Mouse (Mus musculus) ES-E14 (cell line): ENCODE results near the gene Duox2. TPM values are rescaled to one million over a fixed set of nuclear protein-coding genes. Genes with fewer than 3 reads are reported as not detected.
A peak's percentile ranks its signal among the peaks of the same experiment; 100 is the strongest.

Source experiments
- DNase-seq: peaks from one replicate; pipeline ENCODE4 v3.0.0-alpha.2; 2013; ENCODE audit warnings: low read depth, low spot score
- H3K27ac ChIP-seq: 2 replicates; pipeline ENCODE4 v1.5.1; 2012; ENCODE audit warnings: low read depth, mild to moderate bottlenecking, low read length, moderate library complexity, mixed read lengths; ENCODE audit not compliant: poor library complexity, insufficient read depth, severe bottlenecking
- H3K36me3 ChIP-seq: 2 replicates; pipeline ENCODE4 v1.6.1; 2012; ENCODE audit warnings: mild to moderate bottlenecking, low read length, moderate library complexity, mixed read lengths; ENCODE audit not compliant: control insufficient read depth, poor library complexity, insufficient read depth, severe bottlenecking
- H3K4me1 ChIP-seq, 2 experiments: fragments of 150-350 bp in 1 of 2; sonication (generic) in 1 of 2; 2 replicates each; pipeline ENCODE4 v1.6.1; 2012; ENCODE audit warnings: low read length in 2 of 2, mild to moderate bottlenecking in 1 of 2, mixed read lengths in 1 of 2; ENCODE audit not compliant: control insufficient read depth in 2 of 2, insufficient read depth in 2 of 2, poor library complexity in 1 of 2
- H3K4me3 ChIP-seq, 2 experiments: fragments of 150-350 bp in 1 of 2; sonication (generic) in 1 of 2; 2 replicates each; pipeline ENCODE4 v1.5.1; 2012; ENCODE audit warnings: low read length in 2 of 2, low read depth in 1 of 2, mild to moderate bottlenecking in 1 of 2, mixed read lengths in 1 of 2; ENCODE audit not compliant: insufficient read depth in 1 of 2, poor library complexity in 1 of 2, severe bottlenecking in 1 of 2
- H3K9ac ChIP-seq: 2 replicates; pipeline ENCODE4 v1.6.1; 2012; ENCODE audit warnings: low read depth, mild to moderate bottlenecking, low read length, mixed read lengths; ENCODE audit not compliant: poor library complexity, insufficient read depth, severe bottlenecking
- H3K9me3 ChIP-seq: fragments of 150-350 bp; sonication (generic); 2 replicates; pipeline ENCODE4 v1.6.1; 2012; ENCODE audit warnings: low read depth, mild to moderate bottlenecking, low read length; ENCODE audit not compliant: control insufficient read depth, insufficient read depth
- CHD2 ChIP-seq: IDR thresholded peaks from 2 replicates; pipeline ENCODE4 v1.6.1; 2014; ENCODE audit warnings: mild to moderate bottlenecking, low read depth, low read length, inconsistent platforms
- HCFC1 ChIP-seq: IDR thresholded peaks from 2 replicates; pipeline ENCODE4 v1.6.1; 2012; ENCODE audit warnings: low read length, inconsistent platforms, borderline replicate concordance; ENCODE audit not compliant: insufficient read depth
- MAFK ChIP-seq: IDR thresholded peaks from 2 replicates; pipeline ENCODE4 v1.6.1; 2014; ENCODE audit warnings: mild to moderate bottlenecking, low read depth, low read length, inconsistent platforms; ENCODE audit not compliant: insufficient read depth
- ZC3H11A ChIP-seq: IDR thresholded peaks from 2 replicates; pipeline ENCODE4 v1.6.1; 2012; ENCODE audit warnings: low read depth, mild to moderate bottlenecking, inconsistent platforms, low read length, borderline replicate concordance
- ZNF384 ChIP-seq: IDR thresholded peaks from 2 replicates; pipeline ENCODE4 v1.6.1; 2012; ENCODE audit warnings: low read depth, low read length, inconsistent platforms
- in situ Hi-C, 2 experiments: fragments of 600-800 bp; cut with MboI; formaldehyde crosslinking; loops; one replicate each; pipeline ENCODE4 v1.15.1; 2025; ENCODE audit warnings: low sequenced_read_pairs in 2 of 2, inconsistent platforms in 1 of 2; ENCODE audit not compliant: unreplicated experiment in 2 of 2
- total RNA-seq: library from RNA; depleted of rRNA; stranded (reverse); fragments of 300-350 nt; gene quantifications from 2 replicates; pipeline ENCODE4 v1.2.3, GENCODE M21; 2012

Duox2 gene
- total RNA-seq, 1 experiment, result 0.13 TPM

DNA sequence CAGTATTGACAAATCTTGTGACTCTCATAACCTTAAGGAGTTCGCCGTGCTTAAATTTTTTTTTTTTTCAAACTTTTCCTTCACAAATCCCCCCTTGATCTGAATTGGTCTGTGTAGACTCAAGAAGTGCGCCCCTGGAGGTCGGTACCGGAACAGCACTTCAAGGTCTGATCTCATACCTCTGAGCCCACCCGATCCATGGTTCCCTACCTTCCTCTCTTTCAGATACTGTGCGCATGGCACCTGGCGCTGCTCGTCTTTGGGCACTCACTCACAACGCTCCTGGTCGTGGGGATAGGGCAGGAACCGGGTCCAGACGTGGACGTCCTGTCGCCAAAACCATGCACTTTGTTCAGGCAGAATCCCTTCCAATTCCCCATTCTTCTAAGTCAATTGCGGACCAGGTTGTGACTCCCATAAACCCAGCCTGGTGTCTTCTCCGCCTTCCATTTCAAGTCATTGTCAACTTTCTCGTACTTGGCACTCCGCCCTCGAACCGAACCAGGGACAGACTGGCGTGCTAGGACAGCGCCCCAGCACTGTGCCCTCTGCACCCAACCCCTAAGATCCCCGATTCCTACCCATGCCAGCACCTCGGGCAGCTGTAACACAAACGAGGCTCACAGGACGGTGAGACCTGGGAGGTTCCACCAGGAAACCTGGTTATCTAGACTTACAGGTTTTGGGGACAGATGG is 14.6 kb upstream of the Duox2 start:
- H3K4me3 ChIP-seq, result peak overlapping the region; percentile 41 to 65; a peak in 3 of 4 replicates
- H3K27ac ChIP-seq, result no peak overlapping the region
- in situ Hi-C loops, result no loop called here
- H3K9ac ChIP-seq, result no peak overlapping the region
- TF ChIP-seq ZC3H11A (no peak), ZNF384 (no peak), HCFC1 (no peak), MAFK (no peak), CHD2 (no peak)
- H3K4me1 ChIP-seq, result peaks cover 0 to 9% of the 10 kb centered on the region in 2 experiments; a peak in 2 of 4 replicates
- no peaks in the 10 kb centered on the region for H3K9me3 ChIP-seq
- peak; percentile 78 for DNase-seq
- no peaks in the 10 kb centered on the region for H3K36me3 ChIP-seq

DNA sequence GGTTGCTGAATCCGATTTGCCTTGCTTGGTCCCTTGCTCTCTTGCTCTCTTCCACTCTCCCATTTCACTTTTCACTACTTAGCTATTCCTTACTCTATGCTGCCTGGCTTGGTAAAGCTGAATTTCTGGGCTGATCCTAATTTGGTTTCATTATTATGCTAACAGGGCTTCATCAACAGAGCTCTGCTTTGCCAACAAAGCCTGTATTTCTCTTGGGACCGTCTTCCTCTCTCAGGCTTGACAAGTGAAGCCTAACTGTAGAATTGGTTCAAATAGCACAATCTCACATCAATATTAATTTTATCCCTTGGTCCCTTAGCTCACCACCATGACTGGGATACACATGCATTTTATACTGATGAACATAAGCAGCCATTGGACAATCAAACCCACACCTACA is 13.3 kb upstream of the Duox2 start:
- Histone ChIP-seq H3K9me3 (no peaks in the 10 kb centered on the region), H3K9ac (no peak overlapping the region), H3K4me3 (no peak overlapping the region), H3K4me1 (peaks cover 0 to 9% of the 10 kb centered on the region in 2 experiments; a peak in 2 of 4 replicates), H3K27ac (no peak overlapping the region), H3K36me3 (no peaks in the 10 kb centered on the region)
- no peak for TF ChIP-seq ZC3H11A
- no peak for TF ChIP-seq HCFC1
- TF ChIP-seq MAFK, result no peak
- no peak for TF ChIP-seq ZNF384
- no peak for TF ChIP-seq CHD2
- in situ Hi-C loops, result no loop called here
- no peak for DNase-seq

DNA sequence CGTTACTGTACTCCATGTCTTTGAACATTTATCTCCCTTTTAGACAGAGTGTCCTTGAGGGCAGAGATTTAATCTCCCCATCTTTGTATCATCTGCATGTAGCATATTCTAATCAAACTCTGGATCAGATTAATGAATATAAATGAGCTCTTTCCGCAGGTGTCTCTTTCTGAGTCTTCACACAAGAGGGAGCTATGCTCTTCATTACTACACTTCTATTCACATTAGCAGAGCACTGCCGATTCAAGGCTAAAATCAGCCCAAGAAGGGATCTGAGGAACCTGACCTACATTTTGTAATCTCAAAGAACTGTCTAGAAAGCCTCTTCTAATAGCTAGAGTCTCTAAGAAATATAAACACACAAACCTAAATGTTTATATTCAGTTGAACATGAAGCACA is 11.4 kb upstream of the Duox2 start:
- H3K36me3 ChIP-seq, result no peaks in the 10 kb centered on the region
- no peaks in the 10 kb centered on the region for H3K9me3 ChIP-seq
- in situ Hi-C loops, result no loop called here
- H3K4me1 ChIP-seq, result peaks cover 0 to 9% of the 10 kb centered on the region in 2 experiments; a peak in 2 of 4 replicates
- H3K9ac ChIP-seq, result no peak overlapping the region
- TF ChIP-seq CHD2 (no peak), ZC3H11A (no peak)
- no peak overlapping the region for H3K27ac ChIP-seq
- no peak for DNase-seq
- no peak overlapping the region for H3K4me3 ChIP-seq

DNA sequence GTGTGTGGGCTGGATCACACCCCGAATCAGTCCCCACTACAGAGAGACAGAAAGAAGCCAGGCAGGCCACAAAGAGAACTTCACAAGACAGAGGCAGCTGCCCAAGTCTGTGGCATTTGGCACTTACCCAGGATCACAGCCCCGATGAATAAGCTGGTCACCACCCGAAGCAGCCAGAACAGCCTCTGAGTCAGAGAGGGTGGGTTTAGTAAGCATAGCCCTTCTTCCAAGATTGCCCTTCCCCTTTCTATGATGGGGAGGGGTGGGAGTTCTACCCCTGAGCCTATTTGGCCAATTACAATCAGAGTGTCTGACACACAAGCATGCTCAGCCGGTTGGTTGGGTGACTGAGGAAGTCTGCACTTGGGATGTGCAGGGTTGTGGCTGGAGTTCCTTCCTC is 7.9 kb upstream of the Duox2 start:
- H3K9ac ChIP-seq, result no peak overlapping the region
- H3K36me3 ChIP-seq, result no peaks in the 10 kb centered on the region
- H3K27ac ChIP-seq, result no peak overlapping the region
- TF ChIP-seq MAFK (no peak), CHD2 (no peak), ZC3H11A (no peak), ZNF384 (no peak)
- H3K9me3 ChIP-seq, result no peaks in the 10 kb centered on the region
- H3K4me3 ChIP-seq, result no peak overlapping the region
- H3K4me1 ChIP-seq, result peaks cover 0 to under 1% of the 10 kb centered on the region in 2 experiments; a peak in 1 of 4 replicates
- DNase-seq, result no peak
- in situ Hi-C loops, result no loop called here
